ENCODE assay signal across 23 mouse cellular contexts in genomic region chr5:112714679-112715446, GRCm38 (mm10).
A peak's percentile ranks its signal among the peaks of the same experiment; 100 is the strongest.
DNase-seq lines count a peak whose midpoint lies in the region; ATAC-seq and TF ChIP-seq lines count a peak whose summit lies in the region.
"Had no signal": no experiment of that assay in that cellular context is flagged by ENCODE, and none has a peak within 500 bp of the region (broad histone marks: within the 10 kb centered on the region; RNA-seq: fewer than 3 reads in every experiment).

No protein-coding gene starts in this region.

- H3K27ac ChIP-seq in lung, postnatal 0 days (ENCODE audit: low read length), result no peak overlapping the region
- H3K27ac ChIP-seq: embryonic facial prominence, embryonic 15.5 days; forebrain, embryonic 10.5 days; forebrain, embryonic 15.5 days; heart, adult 2 months; hindbrain, embryonic 15.5 days had no signal

- no peaks in the 10 kb centered on the region for H3K9me3 ChIP-seq in lung, postnatal 0 days (ENCODE audit: low read length)
- H3K9me3 ChIP-seq: embryonic facial prominence, embryonic 15.5 days; forebrain, embryonic 10.5 days; forebrain, embryonic 15.5 days; hindbrain, embryonic 15.5 days had no signal

- TF ChIP-seq CTCF in lung, postnatal 0 days (IDR thresholded peaks at IDR 0.05), result no peak

- no peaks in the 10 kb centered on the region for H3K36me3 ChIP-seq in lung, postnatal 0 days (ENCODE audit: insufficient read depth, low read length)
- H3K36me3 ChIP-seq: embryonic facial prominence, embryonic 15.5 days; forebrain, embryonic 10.5 days; forebrain, embryonic 15.5 days; G1E; hindbrain, embryonic 15.5 days had no signal

- no peaks in the 10 kb centered on the region for H3K27me3 ChIP-seq in lung, postnatal 0 days (replicated peaks; ENCODE audit: insufficient read depth, low read length)
- H3K27me3 ChIP-seq: embryonic facial prominence, embryonic 15.5 days; forebrain, embryonic 15.5 days; hindbrain, embryonic 15.5 days had no signal

- no peak overlapping the region for H3K4me2 ChIP-seq in lung, postnatal 0 days (replicated peaks; ENCODE audit: low read depth, low read length)
- H3K4me2 ChIP-seq: embryonic facial prominence, embryonic 15.5 days; forebrain, embryonic 15.5 days; heart, embryonic 11.5 days; hindbrain, embryonic 15.5 days had no signal

- peak; percentile 58 for ATAC-seq in lung, postnatal 0 days
- ATAC-seq: CD4-positive, CD25-positive, alpha-beta regulatory T cell, adult 4 months; forebrain, embryonic 15.5 days had no signal

- no peak overlapping the region for H3K4me3 ChIP-seq in lung, postnatal 0 days (ENCODE audit: low read depth, low read length)
- H3K4me3 ChIP-seq: embryonic facial prominence, embryonic 15.5 days; erythroblast, embryonic 14.5 days; forebrain, embryonic 10.5 days; forebrain, embryonic 15.5 days; heart, adult 2 months; hindbrain, embryonic 15.5 days had no signal

- TF ChIP-seq EP300 in lung, postnatal 0 days (IDR thresholded peaks at IDR 0.05), result no peak

- 34% methylated on average over 8 of the region's 8 CpGs for WGBS in lung, postnatal 0 days

- H3K9ac ChIP-seq in lung, postnatal 0 days (replicated peaks; ENCODE audit: low read depth), result no peak overlapping the region
- H3K9ac ChIP-seq: embryonic facial prominence, embryonic 15.5 days; forebrain, embryonic 15.5 days; hindbrain, embryonic 15.5 days had no signal

- DNase-seq in embryo, embryonic 10 days (ENCODE audit: low spot score), result peak; percentile 23
- DNase-seq in embryo, embryonic 11 days, result no peak
- peak; percentile 8 for DNase-seq in kidney, postnatal 10 days
- no peak for DNase-seq in kidney, adult 11 months
- peak; percentile 13 for DNase-seq in lung, postnatal 0 days (ENCODE audit: low spot score)
- no peak for DNase-seq in lung, postnatal 25 days (ENCODE audit: low spot score)
- DNase-seq in layer of hippocampus, postnatal 25 days (ENCODE audit: extremely low spot score in 1 of 2, low spot score in 1 of 2), result no peak
- DNase-seq: adrenal gland, adult 8-10 months; adrenal gland, postnatal 36 days; B cell, adult 2 months; cerebellum, adult 2 months; cerebellum, postnatal 10 days; gastrocnemius, postnatal 14 days; heart, adult 2 months; heart, postnatal 36 days had no signal

- no peaks in the 10 kb centered on the region for H3K4me1 ChIP-seq in lung, postnatal 0 days (ENCODE audit: insufficient read depth, low read depth, low read length)
- H3K4me1 ChIP-seq: embryonic facial prominence, embryonic 15.5 days had no signal

Comparison
In these comparisons a context has a peak if more than half of its experiments do, and no peak if none do; other contexts are left out.
1. DNase-seq: peak in embryo, embryonic 10 days (single experiment), kidney, postnatal 10 days (single experiment) and lung, postnatal 0 days (single experiment); none in embryo, embryonic 11 days (single experiment), kidney, adult 11 months (single experiment), lung, postnatal 25 days (single experiment) and layer of hippocampus, postnatal 25 days (0 of 2).